Mouse (Mus musculus) urinary bladder, adult 2 months (tissue): Measurements from ENCODE around the gene Med26. TPM values are rescaled to one million over a fixed set of nuclear protein-coding genes. Genes with fewer than 3 reads are reported as not detected.

ENCODE experiments used
- DNase-seq: peaks from one replicate; pipeline ENCODE4 v3.0.0; 2022; ENCODE audit warnings: low spot score
- polyA plus RNA-seq: library from polyadenylated mRNA; depleted of rRNA; stranded (reverse); fragments of >200 nt; gene quantifications from 2 replicates; pipeline ENCODE4 v1.2.3, GENCODE M21; 2012; rRNA removed

Med26 gene
- polyA plus RNA-seq, 1 experiment: 9.8 TPM

- DNase-seq: no peak
Measured at GRCm38 (mm10) chr8:72491680-72492621, 56.1 kb downstream of the Med26 start, which contains the start of gene Slc35e1. Slc35e1 (minus strand) TSS chr8:72492614.

- DNase-seq: no peak
Measured at GRCm38 (mm10) chr8:72491017-72491416, 57.1 kb downstream of the Med26 start.

- no peak for DNase-seq
Measured at GRCm38 (mm10) chr8:72487014-72487413, 61.1 kb downstream of the Med26 start.

GRCm38 (mm10) chr8:72485456-72486199 lies 62.4 kb downstream of the Med26 start:
- DNase-seq: no peak

- DNase-seq: peak; percentile 95
Measured at GRCm38 (mm10) chr8:72474826-72475546, 73.1 kb downstream of the Med26 start, which contains the start of gene Cherp. Cherp (minus strand) TSS chr8:72475226.

- DNase-seq: no peak
Measured at GRCm38 (mm10) chr8:72470684-72471083, 77.4 kb downstream of the Med26 start.

- DNase-seq: no peak
Measured at GRCm38 (mm10) chr8:72469984-72470383, 78.1 kb downstream of the Med26 start.

GRCm38 (mm10) chr8:72469243-72469642 lies 78.8 kb downstream of the Med26 start:
- no peak for DNase-seq

GRCm38 (mm10) chr8:72464211-72464610 lies 83.9 kb downstream of the Med26 start:
- no peak for DNase-seq

GRCm38 (mm10) chr8:72459881-72460533 lies 88.1 kb downstream of the Med26 start:
- DNase-seq: no peak

GRCm38 (mm10) chr8:72458457-72458856 lies 89.6 kb downstream of the Med26 start:
- no peak for DNase-seq

- no peak for DNase-seq
Measured at GRCm38 (mm10) chr8:72457806-72458205, 90.3 kb downstream of the Med26 start.

GRCm38 (mm10) chr8:72455317-72455716 lies 92.8 kb downstream of the Med26 start:
- no peak for DNase-seq

GRCm38 (mm10) chr8:72453904-72454303 lies 94.2 kb downstream of the Med26 start:
- no peak for DNase-seq

- DNase-seq: no peak
Measured at GRCm38 (mm10) chr8:72451516-72451915, 96.6 kb downstream of the Med26 start.

GRCm38 (mm10) chr8:72445071-72445470 lies 103.0 kb downstream of the Med26 start:
- DNase-seq: no peak

Other genes with a start within 250 kb of the Med26 start
- 6.2 and 8.5 TPM in 2 replicates for gene Gm10282, start 243.0 kb downstream of the Med26 start, polyA plus RNA-seq
- 32.4 and 36.7 TPM in 2 replicates for gene Klf2, start 229.2 kb downstream of the Med26 start, polyA plus RNA-seq
- gene Eps15l1, start 126.8 kb downstream of the Med26 start, polyA plus RNA-seq: 52.1 and 54.6 TPM in 2 replicates
- 0.98 and 1.2 TPM in 2 replicates for gene Calr3, start 104.4 kb downstream of the Med26 start, polyA plus RNA-seq
- 8.7 and 9.3 TPM in 2 replicates for gene 1700030K09Rik, start 104.4 kb downstream of the Med26 start, polyA plus RNA-seq
- gene Cherp, start 73.0 kb downstream of the Med26 start, polyA plus RNA-seq: 27.4 and 38.5 TPM in 2 replicates
- 21.4 and 22.2 TPM in 2 replicates for gene Slc35e1, start 55.7 kb downstream of the Med26 start, polyA plus RNA-seq
- 60.1 and 70.8 TPM in 2 replicates for gene Smim7, start 22.8 kb upstream of the Med26 start, polyA plus RNA-seq
- gene Tmem38a, start 23.8 kb upstream of the Med26 start, polyA plus RNA-seq: 80.0 and 91.5 TPM in 2 replicates
- 0.15 and 0.41 TPM in 2 replicates for gene Nwd1, start 98.4 kb upstream of the Med26 start, polyA plus RNA-seq
- 122 and 134 TPM in 2 replicates for gene Sin3b, start 175.0 kb upstream of the Med26 start, polyA plus RNA-seq
- gene F2rl3, start 213.6 kb upstream of the Med26 start, polyA plus RNA-seq: 1.0 and 1.2 TPM in 2 replicates